Mouse (Mus musculus) liver, adult 2 months (tissue): ENCODE results near the gene Gm10837.
"Not testable (repeated sequence)": the region's sequence is repeated elsewhere in the genome, so short reads cannot be mapped to it uniquely, and the experiment has no call there.

ENCODE experiments used
- CTCF ChIP-seq: fragments of 200-500 bp; IDR thresholded peaks from 2 replicates; pipeline ENCODE4 v1.5.1; 2011; ENCODE audit warnings: low read depth, low read length, control low read depth
- POLR2A ChIP-seq: fragments of 200-500 bp; IDR thresholded peaks from 2 replicates; pipeline ENCODE4 v1.6.1; 2011; ENCODE audit warnings: low read length, control low read depth; ENCODE audit not compliant: insufficient read depth; ENCODE audit errors: extremely low read depth

- not testable (repeated sequence) for TF ChIP-seq CTCF, POLR2A
Observed at GRCm38 (mm10) chr14:122463734-122464341, 26.5 kb upstream of the Gm10837 start.
